Mouse (Mus musculus): ENCODE measurements around the gene Hist3h2ba.
"Not testable (repeated sequence)": the region's sequence is repeated elsewhere in the genome, so short reads cannot be mapped to it uniquely, and the experiment has no call there.

Hist3h2ba gene

GRCm38 (mm10) chr11:58938322-58939087 lies 10.2 kb upstream of the Hist3h2ba start, which contains the start of gene Rnf187:
Gene Rnf187, minus strand, starts transcription at chr11:58938916.
- peak; percentile 93 for DNase-seq (ENCODE audit: low read depth, low spot score)

DNA sequence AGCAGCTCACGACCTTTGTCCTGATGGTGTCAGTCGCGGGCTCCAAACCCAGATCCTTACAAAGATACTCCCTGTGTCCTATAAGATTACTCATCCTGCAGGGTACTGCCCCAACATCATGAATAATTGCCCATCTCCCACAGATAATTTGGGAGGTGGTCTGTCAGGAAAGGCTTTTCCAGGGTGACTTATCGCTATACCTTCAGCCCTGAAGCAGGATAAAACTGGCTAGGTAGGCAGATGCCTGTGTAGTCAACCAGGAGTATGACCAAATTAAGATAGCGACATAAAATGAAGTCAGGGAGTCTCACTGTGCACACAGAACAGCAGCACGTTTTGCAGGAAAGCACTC lies 9.7 kb upstream of the Hist3h2ba start:
- DNase-seq (ENCODE audit: low read depth, low spot score): no peak

GRCm38 (mm10) chr11:58944136-58944535 lies 4.6 kb upstream of the Hist3h2ba start:
- no peak for DNase-seq (ENCODE audit: low read depth, low spot score)

DNA sequence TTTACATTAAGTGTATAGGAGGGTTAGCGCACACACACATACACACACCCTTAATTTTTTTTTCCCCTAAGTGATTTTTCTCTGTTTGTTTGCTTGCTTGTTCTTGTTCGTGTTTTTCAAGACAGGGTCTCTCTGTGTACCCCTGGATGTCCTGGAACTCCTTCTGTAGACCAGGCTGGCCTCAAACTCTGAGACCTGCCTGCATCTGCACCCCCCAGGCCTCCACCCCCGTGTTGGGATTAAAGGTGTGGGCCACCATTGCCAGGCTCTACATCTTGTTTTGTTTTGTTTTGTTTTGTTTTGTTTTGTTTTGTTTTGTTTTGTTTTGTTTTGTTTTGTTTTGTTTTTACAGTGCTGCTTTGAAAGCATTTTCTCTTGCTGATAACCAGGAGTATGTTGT lies 1.4 kb upstream of the Hist3h2ba start:
- no peak for DNase-seq (ENCODE audit: low read depth, low spot score)

DNA sequence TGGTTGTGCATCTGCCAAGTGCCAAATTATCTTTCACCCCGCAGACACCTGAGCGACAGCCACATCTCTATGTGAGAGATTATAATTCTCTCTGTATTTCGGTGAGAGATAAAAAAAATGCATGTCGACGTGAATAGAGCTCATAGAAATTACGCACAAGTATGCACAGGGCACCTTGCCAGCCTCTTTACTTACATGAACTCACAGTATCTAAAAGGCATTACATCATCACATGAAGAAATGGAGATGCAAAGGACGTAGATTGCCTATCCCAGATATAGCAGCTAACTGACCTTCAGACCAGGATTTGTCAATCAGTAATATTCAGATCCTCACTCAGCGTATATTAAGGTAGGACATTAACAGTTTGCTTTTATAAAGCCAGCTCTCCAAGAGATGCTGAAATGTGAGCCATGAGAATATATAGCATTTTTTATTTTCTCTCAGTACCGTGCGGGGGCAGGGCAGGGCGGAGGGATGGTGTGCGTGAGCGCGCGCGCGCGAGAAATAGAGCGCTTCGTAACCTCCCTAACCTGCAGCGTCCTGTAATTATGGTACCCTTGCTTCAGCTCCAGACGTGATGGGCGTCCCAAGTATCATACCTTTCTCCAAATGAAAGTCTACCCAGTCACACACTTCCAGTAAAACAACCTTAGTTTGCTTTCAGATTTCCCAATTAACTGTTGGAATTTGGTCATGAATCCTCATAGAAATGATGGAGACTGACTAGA lies 757 bp upstream of the Hist3h2ba start:
- no peak for DNase-seq (ENCODE audit: low read depth, low spot score)

- no peak for DNase-seq (ENCODE audit: low read depth, low spot score)
Measured at GRCm38 (mm10) chr11:58949480-58950431, 1.0 kb downstream of the Hist3h2ba start.

GRCm38 (mm10) chr11:58951210-58951609 lies 2.5 kb downstream of the Hist3h2ba start:
- no peak for DNase-seq (ENCODE audit: low read depth, low spot score)

GRCm38 (mm10) chr11:58953351-58954169 lies 4.8 kb downstream of the Hist3h2ba start:
- peak; percentile 64 for DNase-seq (ENCODE audit: low read depth, low spot score)

DNA sequence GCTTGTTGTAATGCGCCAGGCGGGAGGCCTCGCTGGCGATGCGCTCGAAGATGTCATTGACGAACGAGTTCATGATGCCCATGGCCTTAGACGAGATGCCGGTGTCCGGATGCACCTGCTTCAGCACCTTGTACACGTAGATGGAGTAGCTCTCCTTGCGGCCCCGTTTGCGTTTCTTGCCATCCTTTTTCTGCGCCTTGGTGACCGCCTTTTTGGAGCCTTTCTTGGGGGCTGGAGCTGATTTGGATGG lies 5.4 kb downstream of the Hist3h2ba start:
- not testable (repeated sequence) for DNase-seq (ENCODE audit: low read depth, low spot score)

DNA sequence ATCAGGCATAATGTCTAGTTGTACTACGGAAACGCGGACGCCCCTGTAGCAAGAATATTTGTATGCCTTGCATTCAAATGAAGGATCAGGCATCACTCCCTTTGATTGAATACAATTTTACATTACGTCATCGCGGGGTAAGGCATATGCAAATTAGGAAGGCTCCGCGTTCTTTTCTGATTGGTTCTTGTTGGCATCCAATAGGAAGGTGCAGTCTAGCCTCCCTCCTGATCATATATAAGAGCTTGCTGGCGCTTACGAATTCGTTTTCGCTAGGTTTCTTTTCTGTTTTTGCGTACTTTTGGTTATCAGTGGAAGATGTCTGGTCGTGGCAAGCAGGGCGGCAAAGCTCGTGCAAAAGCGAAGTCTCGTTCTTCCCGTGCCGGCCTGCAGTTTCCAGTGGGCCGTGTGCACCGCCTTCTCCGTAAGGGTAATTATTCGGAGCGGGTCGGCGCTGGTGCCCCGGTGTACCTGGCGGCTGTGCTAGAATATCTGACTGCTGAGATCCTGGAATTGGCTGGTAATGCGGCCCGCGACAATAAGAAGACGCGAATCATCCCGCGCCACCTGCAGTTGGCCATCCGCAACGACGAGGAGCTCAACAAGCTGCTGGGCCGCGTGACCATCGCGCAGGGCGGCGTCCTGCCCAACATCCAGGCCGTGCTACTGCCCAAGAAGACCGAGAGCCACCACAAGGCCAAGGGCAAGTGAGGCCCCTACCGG lies 5.9 kb downstream of the Hist3h2ba start, which contains the start of the genes Hist3h2a and Trim17:
Hist3h2a (plus strand) TSS at position 266 of the 723 bp plus-strand sequence.
Trim17 (plus strand) TSS at position 266 of the 723 bp plus-strand sequence.
- peak; percentile 97 for DNase-seq (ENCODE audit: low read depth, low spot score)

DNA sequence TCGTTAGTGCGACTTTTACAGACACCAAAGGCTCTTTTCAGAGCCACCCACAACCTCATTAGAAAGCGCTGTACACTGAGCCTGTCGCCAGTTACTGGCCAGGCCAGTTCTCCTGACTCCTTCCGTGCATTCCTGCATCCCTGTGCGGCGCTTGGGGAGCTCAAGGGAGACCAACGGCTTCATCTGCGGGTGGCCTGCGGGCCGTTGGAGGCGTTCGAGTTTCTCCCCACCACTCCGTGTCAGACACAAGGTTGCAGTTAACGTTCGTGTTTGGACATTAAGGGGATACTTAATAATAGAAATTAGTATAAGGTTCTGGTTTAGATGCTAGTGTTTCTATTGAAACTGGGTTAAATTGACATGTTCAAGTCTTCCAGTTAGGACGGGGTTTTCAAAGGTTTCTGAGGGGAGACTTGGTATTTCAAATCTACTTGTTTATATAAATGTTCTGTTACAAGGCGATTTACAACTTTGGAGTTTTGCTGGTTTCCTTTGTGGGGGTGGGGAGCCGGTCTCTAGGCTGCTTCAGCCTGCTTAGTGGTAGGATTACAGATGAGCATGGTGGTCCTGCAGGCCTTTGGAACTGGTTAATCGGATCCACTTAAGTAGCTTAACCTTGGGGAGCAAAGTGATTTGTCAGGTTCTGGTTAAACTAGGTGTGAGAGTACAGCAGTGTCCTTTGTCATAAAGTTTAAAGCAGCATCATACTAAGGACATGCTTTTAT lies 6.6 kb downstream of the Hist3h2ba start:
- DNase-seq (ENCODE audit: low read depth, low spot score): peak; percentile 40

- no peak for DNase-seq (ENCODE audit: low read depth, low spot score)
Measured at GRCm38 (mm10) chr11:58955868-58956257, 7.1 kb downstream of the Hist3h2ba start.

DNA sequence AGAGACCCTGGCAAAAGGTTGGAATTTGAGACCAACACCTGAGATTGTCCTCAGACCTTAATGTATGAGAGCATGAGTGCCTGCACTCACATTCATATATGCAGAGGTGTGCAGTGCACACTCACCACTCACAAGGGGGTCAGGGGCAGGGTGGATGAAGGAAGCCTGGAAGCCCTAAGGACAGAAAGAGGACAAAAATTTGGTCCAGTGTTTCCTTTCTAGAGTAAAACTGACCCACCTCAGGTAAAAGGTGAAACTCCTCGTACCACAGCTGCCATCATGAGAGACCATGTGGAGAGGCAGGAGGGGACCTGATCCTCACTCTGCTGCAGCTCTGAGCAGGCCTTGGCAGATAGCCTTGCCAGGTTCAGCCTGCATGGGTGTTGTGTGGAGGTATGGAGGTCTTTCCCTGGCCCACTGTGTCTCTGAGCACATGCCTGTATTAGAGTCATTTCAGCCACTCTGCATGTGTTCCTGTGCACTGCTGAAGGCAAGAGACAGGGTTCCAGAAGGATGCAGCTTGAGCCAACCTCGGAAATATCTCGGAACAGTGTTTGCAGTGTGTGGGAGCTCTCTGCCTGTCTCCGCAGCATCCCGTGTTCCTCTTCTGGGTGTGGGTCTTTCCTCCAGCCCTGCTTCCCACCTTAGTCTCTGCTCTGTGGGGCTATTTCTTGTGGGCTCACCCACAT lies 8.7 kb downstream of the Hist3h2ba start:
- DNase-seq (ENCODE audit: low read depth, low spot score): no peak

- no peak for DNase-seq (ENCODE audit: low read depth, low spot score)
Measured at GRCm38 (mm10) chr11:58958536-58958935, 9.8 kb downstream of the Hist3h2ba start.

DNA sequence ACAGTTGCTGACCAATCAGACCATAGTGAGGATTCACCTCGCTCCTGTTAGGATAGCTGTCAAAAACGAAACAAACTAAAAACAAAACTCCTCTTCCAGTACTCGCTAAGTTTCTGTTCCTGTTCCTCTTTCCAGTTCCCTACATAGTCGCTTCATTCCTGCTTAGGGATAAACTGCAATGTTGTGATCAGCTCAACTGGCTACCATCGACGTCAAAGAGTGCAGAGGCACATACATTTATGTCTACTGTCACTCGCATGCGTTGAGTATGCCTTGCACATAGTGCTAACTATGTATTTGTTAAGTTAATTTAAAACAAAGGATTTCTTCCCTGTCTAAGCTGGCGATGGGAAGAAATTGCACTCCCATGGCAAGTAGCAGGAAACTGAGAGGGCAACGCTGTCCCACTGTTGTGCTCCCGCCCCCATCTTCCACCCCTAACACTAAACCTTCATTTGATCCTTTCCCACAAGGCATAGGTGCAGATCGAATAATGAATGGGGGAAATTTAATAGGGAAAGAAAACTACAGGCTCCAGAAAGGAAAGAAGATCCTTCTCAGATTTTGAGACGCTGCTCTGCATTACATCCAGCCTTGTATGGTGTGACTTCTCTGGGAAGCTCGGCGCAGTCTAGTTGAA lies 10.6 kb downstream of the Hist3h2ba start:
- peak; percentile 53 for DNase-seq (ENCODE audit: low read depth, low spot score)

- DNase-seq (ENCODE audit: low read depth, low spot score): peak; percentile 94
Measured at GRCm38 (mm10) chr11:58959921-58960465, 11.3 kb downstream of the Hist3h2ba start.

DNA sequence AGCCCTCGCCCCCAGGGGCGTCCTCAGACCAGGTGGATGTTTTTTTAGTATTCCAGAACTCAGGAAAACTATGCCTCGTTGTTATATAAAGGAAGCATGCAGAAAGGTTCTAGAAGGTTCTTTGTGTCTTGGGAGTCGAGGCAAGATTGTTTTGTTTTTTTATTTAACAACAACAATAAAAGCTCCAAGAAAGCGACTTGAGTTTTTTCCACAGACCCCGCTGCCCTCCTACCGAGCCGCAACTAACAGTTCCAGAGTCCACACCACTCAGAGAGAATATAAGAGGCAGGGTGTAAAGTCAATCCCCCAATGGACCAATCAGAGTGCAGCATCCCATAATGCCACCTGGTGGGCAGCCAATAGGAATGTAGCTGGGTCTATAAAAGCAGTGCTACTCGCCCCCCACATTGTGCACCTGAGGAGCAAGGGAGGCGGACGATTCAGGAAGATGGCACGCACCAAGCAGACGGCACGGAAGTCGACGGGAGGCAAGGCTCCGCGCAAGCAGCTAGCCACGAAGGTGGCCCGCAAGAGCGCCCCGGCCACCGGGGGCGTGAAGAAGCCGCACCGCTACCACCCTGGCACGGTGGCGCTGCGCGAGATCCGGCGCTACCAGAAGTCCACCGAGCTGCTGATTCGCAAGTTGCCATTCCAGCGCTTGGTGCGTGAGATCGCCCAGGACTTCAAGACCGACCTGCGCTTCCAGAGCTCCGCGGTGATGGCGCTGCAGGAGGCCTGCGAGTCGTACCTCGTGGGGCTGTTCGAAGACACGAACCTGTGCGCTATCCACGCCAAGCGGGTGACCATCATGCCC lies 12.9 kb downstream of the Hist3h2ba start:
- no peak for DNase-seq (ENCODE audit: low read depth, low spot score)

GRCm38 (mm10) chr11:58963543-58963942 lies 14.8 kb downstream of the Hist3h2ba start:
- DNase-seq (ENCODE audit: low read depth, low spot score): no peak
